14 mouse cellular contexts compared by ENCODE assay signal in the genomic region with DNA sequence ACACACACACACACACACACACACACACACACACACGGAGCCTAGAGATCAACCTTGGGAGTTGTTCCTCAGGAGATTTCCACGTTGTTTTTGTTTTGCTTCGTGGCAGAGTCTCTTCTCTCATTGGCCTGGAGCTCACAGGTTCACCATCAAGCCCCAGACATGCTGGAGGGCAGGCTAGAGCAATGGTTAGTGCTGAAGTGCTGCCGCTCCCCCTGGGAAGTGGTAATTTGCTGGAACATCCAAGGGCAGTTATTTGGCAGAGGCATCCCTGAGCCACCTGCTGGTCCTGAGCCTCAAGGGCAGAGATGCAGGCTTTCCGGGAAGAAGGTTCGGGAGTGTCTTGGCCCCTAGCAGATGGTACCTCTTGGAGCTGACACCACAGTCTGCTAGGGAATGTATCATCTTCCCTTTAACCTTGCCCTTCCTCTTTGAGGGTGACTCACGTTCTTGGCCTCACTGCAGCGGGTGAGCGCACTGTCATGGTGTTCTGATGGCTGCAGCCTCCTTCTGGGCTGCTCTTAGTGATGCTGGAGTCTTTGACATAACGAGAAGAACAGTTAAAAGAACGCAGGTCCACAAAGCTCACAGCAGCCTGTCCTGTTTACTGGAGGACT. TPM values are rescaled to one million over a fixed set of nuclear protein-coding genes. Genes with fewer than 3 reads are reported as not detected.
DNase-seq lines count a peak whose midpoint lies in the region; ATAC-seq and TF ChIP-seq lines count a peak whose summit lies in the region.
"Had no signal": no experiment of that assay in that cellular context is flagged by ENCODE, and none has a peak within 500 bp of the region (broad histone marks: within the 10 kb centered on the region; RNA-seq: fewer than 3 reads in every experiment).

No protein-coding gene starts in this region.

- ATAC-seq in hindbrain, postnatal 0 days, result no peak
- no peak for ATAC-seq in liver, embryonic 12.5 days
- ATAC-seq: intestine, embryonic 15.5 days had no signal

- no peak overlapping the region for H3K4me3 ChIP-seq in heart, adult 2 months
- H3K4me3 ChIP-seq in testis, adult 2 months (ENCODE audit: control insufficient read depth, low read depth, low read length), result no peak overlapping the region
- H3K4me3 ChIP-seq in hindbrain, postnatal 0 days (ENCODE audit: low read length), result no peak overlapping the region
- no peak overlapping the region for H3K4me3 ChIP-seq in liver, embryonic 12.5 days
- H3K4me3 ChIP-seq: embryonic facial prominence, embryonic 10.5 days; heart, embryonic 15.5 days; intestine, embryonic 15.5 days; stomach, embryonic 15.5 days had no signal

- H3K27me3 ChIP-seq in heart, adult 2 months (ENCODE audit: control insufficient read depth, insufficient read depth, low read length), result no peaks in the 10 kb centered on the region
- no peaks in the 10 kb centered on the region for H3K27me3 ChIP-seq in testis, adult 2 months (ENCODE audit: control insufficient read depth, insufficient read depth, low read length)
- H3K27me3 ChIP-seq in hindbrain, postnatal 0 days (ENCODE audit: insufficient read depth, low read length), result no peaks in the 10 kb centered on the region
- peaks cover 7% of the 10 kb centered on the region; the same call in 1 of the 2 replicates for H3K27me3 ChIP-seq in liver, embryonic 12.5 days (replicated peaks)
- H3K27me3 ChIP-seq: heart, embryonic 15.5 days; intestine, embryonic 15.5 days; stomach, embryonic 15.5 days had no signal

- TF ChIP-seq CTCF in heart, adult 2 months (IDR thresholded peaks at IDR 0.05), result no peak
- 0 out of 2 replicates have a peak, but pooled peaks have one; percentile 6 for TF ChIP-seq CTCF in testis, adult 2 months (IDR thresholded peaks at IDR 0.05; ENCODE audit: control insufficient read depth, insufficient read depth, insufficient replicate concordance, low read depth, low read length)
- no peak for TF ChIP-seq CTCF in hindbrain, postnatal 0 days (IDR thresholded peaks at IDR 0.05; ENCODE audit: low read depth)

- no peak for DNase-seq in heart, adult 2 months
- no peak for DNase-seq in heart, postnatal 14 days
- no peak for DNase-seq in testis, postnatal 14 days (ENCODE audit: low spot score)
- peak; percentile 36 for DNase-seq in hindbrain, postnatal 0 days (ENCODE audit: low spot score)
- no peak for DNase-seq in adipocyte (ENCODE audit: low spot score)
- DNase-seq: kidney, postnatal 36 days; liver; right cerebral cortex, postnatal 4 days had no signal

- H3K4me2 ChIP-seq in hindbrain, postnatal 0 days (ENCODE audit: low read depth, low read length), result no peak overlapping the region
- H3K4me2 ChIP-seq in liver, embryonic 12.5 days, result no peak overlapping the region
- H3K4me2 ChIP-seq: intestine, embryonic 15.5 days; stomach, embryonic 15.5 days had no signal

- intact Hi-C loops in heart, adult 2 months (cut with DNase I), result no loop called here
- intact Hi-C loops in heart, postnatal 14 days (cut with DNase I), result loop anchor here (5.0 kb wide), 1 partner anchor 63 kb away; no protein-coding TSS in a partner anchor

- H3K9ac ChIP-seq in heart, adult 2 months (ENCODE audit: low read depth, low read length), result no peak overlapping the region
- no peak overlapping the region for H3K9ac ChIP-seq in hindbrain, postnatal 0 days (replicated peaks; ENCODE audit: low read length)
- H3K9ac ChIP-seq in liver, embryonic 12.5 days, result no peak overlapping the region
- H3K9ac ChIP-seq: heart, embryonic 15.5 days; intestine, embryonic 15.5 days; stomach, embryonic 15.5 days had no signal

- H3K4me1 ChIP-seq in heart, adult 2 months (ENCODE audit: control insufficient read depth, insufficient read depth, low read length), result peaks cover 4% of the 10 kb centered on the region
- peaks cover 10% of the 10 kb centered on the region for H3K4me1 ChIP-seq in testis, adult 2 months (ENCODE audit: control insufficient read depth, insufficient read depth, low read length)
- H3K4me1 ChIP-seq in hindbrain, postnatal 0 days (ENCODE audit: insufficient read depth, low read length), result peaks cover 23% of the 10 kb centered on the region
- no peaks in the 10 kb centered on the region for H3K4me1 ChIP-seq in liver, embryonic 12.5 days

- TF ChIP-seq EP300 in heart, adult 2 months (IDR thresholded peaks at IDR 0.05; ENCODE audit: insufficient read depth, low read depth, low read length), result no peak

- TF ChIP-seq POLR2A in heart, adult 2 months (IDR thresholded peaks at IDR 0.05; ENCODE audit: insufficient read depth, low read depth, low read length), result no peak
- TF ChIP-seq POLR2A in testis, adult 2 months (IDR thresholded peaks at IDR 0.05; ENCODE audit: control insufficient read depth, low read depth, low read length), result no peak

- H3K9me3 ChIP-seq in hindbrain, postnatal 0 days (ENCODE audit: low read length), result no peaks in the 10 kb centered on the region
- H3K9me3 ChIP-seq in liver, embryonic 12.5 days (replicated peaks), result no peaks in the 10 kb centered on the region
- H3K9me3 ChIP-seq: heart, embryonic 15.5 days; intestine, embryonic 15.5 days; stomach, embryonic 15.5 days had no signal

- H3K36me3 ChIP-seq in heart, adult 2 months (ENCODE audit: control insufficient read depth, insufficient read depth, low read length), result no peaks in the 10 kb centered on the region
- H3K36me3 ChIP-seq in testis, adult 2 months (ENCODE audit: control insufficient read depth, insufficient read depth, low read length), result no peaks in the 10 kb centered on the region
- H3K36me3 ChIP-seq in hindbrain, postnatal 0 days (ENCODE audit: insufficient read depth, low read length), result no peaks in the 10 kb centered on the region
- H3K36me3 ChIP-seq in liver, embryonic 12.5 days, result no peaks in the 10 kb centered on the region
- H3K36me3 ChIP-seq: embryonic facial prominence, embryonic 10.5 days; heart, embryonic 15.5 days; intestine, embryonic 15.5 days; stomach, embryonic 15.5 days had no signal

- H3K27ac ChIP-seq in heart, adult 2 months, result peak overlapping the region; percentile 75; the same call in 1 of the 2 replicates
- no peak overlapping the region for H3K27ac ChIP-seq in testis, adult 2 months (ENCODE audit: control insufficient read depth, insufficient read depth, low read depth, low read length)
- peak overlapping the region; percentile 77; the same call in 1 of the 2 replicates for H3K27ac ChIP-seq in hindbrain, postnatal 0 days
- no peak overlapping the region for H3K27ac ChIP-seq in liver, embryonic 12.5 days
- H3K27ac ChIP-seq: embryonic facial prominence, embryonic 10.5 days; intestine, embryonic 15.5 days; stomach, embryonic 15.5 days had no signal

- H3K79me2 ChIP-seq in heart, adult 2 months (replicated peaks; ENCODE audit: control insufficient read depth, insufficient read depth, low read length), result no peaks in the 10 kb centered on the region

- WGBS in heart, adult 2 months, result 72% methylated on average over 11 of the region's 11 CpGs
- 54% methylated on average over 11 of the region's 11 CpGs for WGBS in hindbrain, postnatal 0 days
- 66% methylated on average over 11 of the region's 11 CpGs for WGBS in liver, embryonic 12.5 days (ENCODE audit: insufficient replicate concordance)

RNA-seq across cellular contexts. Expression of gene Ncor2, which starts 25.3 kb away (rescaled TPM):
- 10 to 100 TPM; 73.5 to 77.5 TPM for total RNA-seq in heart, adult 2 months (2021)
- polyA plus RNA-seq in heart, adult 2 months (2012; rRNA removed), result 27.9 and 39.1 TPM in 2 replicates
- total RNA-seq in heart, postnatal 14 days (2021), result 10 to 100 TPM; 89.1 to 98.5 TPM
- 28.0 and 31.7 TPM in 2 replicates for polyA plus RNA-seq in testis, adult 2 months (2012; rRNA removed)
- total RNA-seq in hindbrain, postnatal 0 days (2014; rRNA removed), result 35.4 and 37.5 TPM in 2 replicates
- 20.9 and 22.7 TPM in 2 replicates for polyA plus RNA-seq in hindbrain, postnatal 0 days (2015; fragmentation: Nextera tagmentation; extraction: Ambion mirVana)
- 9.7 and 10.0 TPM in 2 replicates for polyA plus RNA-seq in liver, embryonic 12.5 days (2016; fragmentation: Nextera tagmentation; extraction: Ambion mirVana)

Comparison
In these comparisons a context has a peak if more than half of its experiments do, and no peak if none do; other contexts are left out.
1. H3K27ac ChIP-seq: peak in heart, adult 2 months (single experiment) and hindbrain, postnatal 0 days (single experiment); none in testis, adult 2 months (single experiment) and liver, embryonic 12.5 days (single experiment).